Mouse (Mus musculus): ENCODE results near the gene Dusp16. TPM values are rescaled to one million over a fixed set of nuclear protein-coding genes. Genes with fewer than 3 reads are reported as not detected.

The Dusp16 gene
- total and polyA plus RNA-seq, 2 experiments from 2014 or later, result 3.2 to 3.9 TPM

- Histone ChIP-seq H3K36me3 (ENCODE audit: insufficient read depth, low read length) (no peaks in the 10 kb centered on the region), H3K4me1 (ENCODE audit: insufficient read depth, low read length) (no peaks in the 10 kb centered on the region), H3K4me3 (ENCODE audit: low read depth, low read length) (no peak overlapping the region), H3K27me3 (ENCODE audit: insufficient read depth, low read length) (no peaks in the 10 kb centered on the region), H3K9ac (replicated peaks; ENCODE audit: low read length, poor library complexity, severe bottlenecking) (no peak overlapping the region), H3K4me2 (ENCODE audit: low read depth, low read length, poor library complexity, severe bottlenecking) (no peak overlapping the region), H3K27ac (ENCODE audit: low read depth, low read length) (no peak overlapping the region), H3K9me3 (ENCODE audit: low read length) (no peaks in the 10 kb centered on the region)
- 78% methylated on average over 1 of the region's 1 CpGs for WGBS
- DNase-seq (ENCODE audit: low spot score) (no peak), ATAC-seq (ENCODE audit: low FRiP score) (no peak)
- no peak for TF ChIP-seq CTCF (IDR thresholded peaks at IDR 0.05)
Measured at GRCm38 (mm10) chr6:134813066-134813465, 20.6 kb upstream of the Dusp16 start.

- no peak for TF ChIP-seq CTCF (IDR thresholded peaks at IDR 0.05)
- no peak for DNase-seq (ENCODE audit: low spot score)
- H3K9ac ChIP-seq (replicated peaks; ENCODE audit: low read length, poor library complexity, severe bottlenecking), result no peak overlapping the region
- H3K36me3 ChIP-seq (ENCODE audit: insufficient read depth, low read length), result no peaks in the 10 kb centered on the region
- no peak overlapping the region for H3K27ac ChIP-seq (ENCODE audit: low read depth, low read length)
- no peak overlapping the region for H3K4me2 ChIP-seq (ENCODE audit: low read depth, low read length, poor library complexity, severe bottlenecking)
- no peaks in the 10 kb centered on the region for H3K27me3 ChIP-seq (ENCODE audit: insufficient read depth, low read length)
- no peak for ATAC-seq (ENCODE audit: low FRiP score)
- H3K9me3 ChIP-seq (ENCODE audit: low read length), result no peaks in the 10 kb centered on the region
- no peaks in the 10 kb centered on the region for H3K4me1 ChIP-seq (ENCODE audit: insufficient read depth, low read length)
- no peak overlapping the region for H3K4me3 ChIP-seq (ENCODE audit: low read depth, low read length)
- WGBS, result 88% methylated on average over 11 of the region's 11 CpGs
Measured at GRCm38 (mm10) chr6:134807794-134808193, 15.4 kb upstream of the Dusp16 start.

GRCm38 (mm10) chr6:134807091-134807490 is 14.7 kb upstream of the Dusp16 start:
- DNase-seq (ENCODE audit: low spot score) (no peak), ATAC-seq (ENCODE audit: low FRiP score) (no peak)
- Histone ChIP-seq H3K9me3 (ENCODE audit: low read length) (no peaks in the 10 kb centered on the region), H3K4me1 (ENCODE audit: insufficient read depth, low read length) (no peaks in the 10 kb centered on the region), H3K27me3 (ENCODE audit: insufficient read depth, low read length) (no peaks in the 10 kb centered on the region), H3K27ac (ENCODE audit: low read depth, low read length) (no peak overlapping the region), H3K4me2 (ENCODE audit: low read depth, low read length, poor library complexity, severe bottlenecking) (no peak overlapping the region), H3K4me3 (ENCODE audit: low read depth, low read length) (no peak overlapping the region), H3K9ac (replicated peaks; ENCODE audit: low read length, poor library complexity, severe bottlenecking) (no peak overlapping the region), H3K36me3 (ENCODE audit: insufficient read depth, low read length) (no peaks in the 10 kb centered on the region)
- WGBS, result 80% methylated on average over 2 of the region's 2 CpGs
- no peak for TF ChIP-seq CTCF (IDR thresholded peaks at IDR 0.05)

GRCm38 (mm10) chr6:134806130-134806529 is 13.7 kb upstream of the Dusp16 start:
- no peaks in the 10 kb centered on the region for H3K9me3 ChIP-seq (ENCODE audit: low read length)
- H3K4me3 ChIP-seq (ENCODE audit: low read depth, low read length), result no peak overlapping the region
- DNase-seq (ENCODE audit: low spot score), result no peak
- WGBS, result 91% methylated on average over 6 of the region's 6 CpGs
- H3K36me3 ChIP-seq (ENCODE audit: insufficient read depth, low read length), result no peaks in the 10 kb centered on the region
- no peak overlapping the region for H3K9ac ChIP-seq (replicated peaks; ENCODE audit: low read length, poor library complexity, severe bottlenecking)
- H3K27ac ChIP-seq (ENCODE audit: low read depth, low read length), result no peak overlapping the region
- H3K27me3 ChIP-seq (ENCODE audit: insufficient read depth, low read length), result no peaks in the 10 kb centered on the region
- no peaks in the 10 kb centered on the region for H3K4me1 ChIP-seq (ENCODE audit: insufficient read depth, low read length)
- no peak overlapping the region for H3K4me2 ChIP-seq (ENCODE audit: low read depth, low read length, poor library complexity, severe bottlenecking)
- TF ChIP-seq CTCF (IDR thresholded peaks at IDR 0.05), result no peak
- ATAC-seq (ENCODE audit: low FRiP score), result no peak

GRCm38 (mm10) chr6:134804736-134805277 is 12.4 kb upstream of the Dusp16 start:
- Histone ChIP-seq H3K36me3 (ENCODE audit: insufficient read depth, low read length) (no peaks in the 10 kb centered on the region), H3K4me1 (ENCODE audit: insufficient read depth, low read length) (no peaks in the 10 kb centered on the region), H3K27ac (ENCODE audit: low read depth, low read length) (no peak overlapping the region), H3K4me3 (ENCODE audit: low read depth, low read length) (no peak overlapping the region), H3K4me2 (ENCODE audit: low read depth, low read length, poor library complexity, severe bottlenecking) (no peak overlapping the region), H3K9me3 (ENCODE audit: low read length) (no peaks in the 10 kb centered on the region), H3K9ac (replicated peaks; ENCODE audit: low read length, poor library complexity, severe bottlenecking) (no peak overlapping the region), H3K27me3 (ENCODE audit: insufficient read depth, low read length) (no peaks in the 10 kb centered on the region)
- no peak for TF ChIP-seq CTCF (IDR thresholded peaks at IDR 0.05)
- ATAC-seq (ENCODE audit: low FRiP score) (no peak), DNase-seq (ENCODE audit: low spot score) (no peak)
- 83% methylated on average over 5 of the region's 5 CpGs for WGBS

GRCm38 (mm10) chr6:134802641-134803043 is 10.2 kb upstream of the Dusp16 start:
- DNase-seq (ENCODE audit: low spot score), result no peak
- H3K36me3 ChIP-seq (ENCODE audit: insufficient read depth, low read length), result no peaks in the 10 kb centered on the region
- H3K4me3 ChIP-seq (ENCODE audit: low read depth, low read length), result no peak overlapping the region
- H3K9me3 ChIP-seq (ENCODE audit: low read length), result no peaks in the 10 kb centered on the region
- TF ChIP-seq CTCF (IDR thresholded peaks at IDR 0.05), result no peak
- H3K27ac ChIP-seq (ENCODE audit: low read depth, low read length), result no peak overlapping the region
- no peaks in the 10 kb centered on the region for H3K4me1 ChIP-seq (ENCODE audit: insufficient read depth, low read length)
- WGBS, result 79% methylated on average over 9 of the region's 9 CpGs
- ATAC-seq (ENCODE audit: low FRiP score), result no peak
- no peaks in the 10 kb centered on the region for H3K27me3 ChIP-seq (ENCODE audit: insufficient read depth, low read length)
- H3K9ac ChIP-seq (replicated peaks; ENCODE audit: low read length, poor library complexity, severe bottlenecking), result no peak overlapping the region
- H3K4me2 ChIP-seq (ENCODE audit: low read depth, low read length, poor library complexity, severe bottlenecking), result no peak overlapping the region

Measured in midbrain, postnatal 0 days (tissue).